Mouse (Mus musculus) lung, adult 2 months (tissue): ENCODE measurements around the gene Lrmda. TPM values are rescaled to one million over a fixed set of nuclear protein-coding genes. Genes with fewer than 3 reads are reported as not detected.

ENCODE experiments used
- DNase-seq: peaks from one replicate; pipeline ENCODE4 v3.0.0; 2022
- H3K4me1 ChIP-seq: fragments of 200-500 bp; 2 replicates; pipeline ENCODE4 v1.6.1; 2011; ENCODE audit warnings: low read length; ENCODE audit not compliant: control insufficient read depth, insufficient read depth
- H3K4me3 ChIP-seq: fragments of 200-500 bp; replicated peaks from 2 replicates; pipeline ENCODE3; 2011; ENCODE audit warnings: low read depth, mild to moderate bottlenecking, control low read depth, low read length; ENCODE audit errors: extremely low read depth
- CTCF ChIP-seq: fragments of 200-500 bp; IDR thresholded peaks from 2 replicates; pipeline ENCODE4 v1.5.1; 2011; ENCODE audit warnings: mild to moderate bottlenecking, low read length, control low read depth; ENCODE audit not compliant: insufficient read depth
- POLR2A ChIP-seq: fragments of 200-500 bp; IDR thresholded peaks from 2 replicates; pipeline ENCODE4 v1.6.1; 2011; ENCODE audit warnings: low read depth, mild to moderate bottlenecking, control low read depth, low read length, borderline replicate concordance; ENCODE audit errors: extremely low read depth
- WGBS: fragments of 180-500 bp; shearing (Covaris S2); methylation state at CpG from one replicate; pipeline ENCODE4 v1.1.7; 2018; 5-methylcytosine and 5-hydroxymethylcytosine counted together
- polyA plus RNA-seq: library from polyadenylated mRNA; depleted of rRNA; stranded (reverse); fragments of >200 nt; gene quantifications from 2 replicates; pipeline ENCODE4 v1.2.3, GENCODE M21; 2012

Lrmda gene
- polyA plus RNA-seq, 1 experiment = 1.8 TPM

DNA sequence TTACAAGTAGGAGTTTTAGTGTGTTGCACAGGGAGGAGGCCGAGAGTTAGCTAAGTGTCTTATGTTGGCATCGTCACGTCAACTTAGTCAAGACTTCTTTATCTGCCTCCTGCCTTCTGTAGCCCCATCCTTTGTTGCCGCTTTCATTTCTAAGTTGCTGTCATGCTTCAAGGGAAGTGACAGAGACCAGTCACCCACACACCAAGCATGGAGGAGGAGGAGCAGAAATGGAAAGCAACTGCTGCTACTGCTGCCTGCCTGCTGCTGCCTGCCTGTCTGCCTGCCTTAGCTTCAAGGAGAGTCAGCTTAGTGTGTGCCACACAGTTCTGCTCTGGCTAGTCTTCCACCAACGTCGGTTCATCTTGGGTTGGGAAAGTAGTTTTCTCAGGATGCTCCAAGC is 319.7 kb downstream of the Lrmda start:
- TF ChIP-seq CTCF = no peak
- TF ChIP-seq POLR2A = no peak
- no peaks in the 10 kb centered on the region for H3K4me1 ChIP-seq
- DNase-seq = no peak
- WGBS = 74% methylated on average over 6 of the region's 6 CpGs
- no peak overlapping the region for H3K4me3 ChIP-seq

DNA sequence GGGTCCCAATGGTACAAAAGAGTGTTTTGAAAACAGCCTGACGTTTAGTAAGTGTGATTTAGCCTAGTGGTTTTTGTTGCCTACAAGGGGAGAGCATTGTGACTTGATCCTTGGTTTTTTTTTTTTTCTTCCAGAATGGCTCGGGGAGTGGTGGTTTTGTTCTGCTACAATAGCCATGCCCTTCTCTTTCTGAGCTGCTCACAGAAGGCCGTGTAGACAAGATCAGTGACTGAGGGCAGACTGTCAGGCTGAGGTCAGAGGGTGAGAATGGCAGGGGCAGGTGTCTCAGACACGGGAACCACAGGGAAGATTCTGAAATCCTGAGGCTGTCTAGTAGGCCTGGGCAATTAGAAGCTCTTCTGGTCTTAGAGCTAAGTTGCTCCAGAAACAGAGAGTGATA is 323.8 kb downstream of the Lrmda start:
- TF ChIP-seq CTCF (no peak), POLR2A (no peak)
- H3K4me1 ChIP-seq = no peaks in the 10 kb centered on the region
- WGBS = 78% methylated on average over 4 of the region's 4 CpGs
- no peak overlapping the region for H3K4me3 ChIP-seq
- DNase-seq = no peak

DNA sequence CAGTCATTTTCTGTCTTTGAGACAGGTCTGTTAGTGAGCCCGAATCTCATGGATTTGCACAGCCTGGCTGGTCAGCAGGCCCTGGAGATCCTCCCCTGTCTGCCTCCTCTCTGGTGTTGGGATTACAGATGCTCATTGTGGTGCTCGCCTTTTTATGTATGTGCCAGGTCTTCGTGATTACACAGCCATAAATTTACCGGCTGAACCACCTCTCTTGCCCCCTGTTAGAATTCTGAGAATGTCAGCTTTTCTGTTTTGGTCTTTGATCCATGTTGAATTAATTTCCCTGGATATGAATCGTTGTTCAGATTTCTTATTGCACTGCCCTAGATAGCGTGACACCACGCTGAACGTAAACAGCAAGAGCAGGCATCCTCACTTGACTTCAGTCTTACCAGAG is 325.7 kb downstream of the Lrmda start:
- 90% methylated on average over 8 of the region's 8 CpGs for WGBS
- no peak for DNase-seq
- Histone ChIP-seq H3K4me1 (no peaks in the 10 kb centered on the region), H3K4me3 (no peak overlapping the region)
- TF ChIP-seq CTCF (no peak), POLR2A (no peak)

DNA sequence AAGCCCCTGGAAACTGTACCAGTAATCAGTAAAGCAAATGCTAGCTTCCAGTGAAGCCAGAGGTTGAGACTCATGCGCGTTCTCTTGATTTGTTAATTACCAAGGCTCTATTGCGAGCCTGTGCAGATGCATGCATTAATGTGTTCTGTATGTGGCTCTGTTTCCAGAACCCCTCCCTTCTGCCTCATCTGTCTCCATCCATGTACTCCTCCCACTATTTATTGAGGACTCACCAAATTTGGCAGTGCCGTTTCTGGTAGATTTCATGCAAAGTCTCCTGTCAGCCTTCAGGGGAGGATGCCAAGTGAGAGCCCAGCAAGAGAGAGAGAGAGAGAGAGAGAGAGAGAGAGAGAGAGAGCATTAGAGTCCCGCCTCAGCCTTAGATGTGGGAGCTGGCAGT is 334.1 kb downstream of the Lrmda start:
- no peak for DNase-seq
- Histone ChIP-seq H3K4me1 (no peaks in the 10 kb centered on the region), H3K4me3 (no peak overlapping the region)
- WGBS = 90% methylated on average over 5 of the region's 5 CpGs
- TF ChIP-seq CTCF (no peak), POLR2A (no peak)

DNA sequence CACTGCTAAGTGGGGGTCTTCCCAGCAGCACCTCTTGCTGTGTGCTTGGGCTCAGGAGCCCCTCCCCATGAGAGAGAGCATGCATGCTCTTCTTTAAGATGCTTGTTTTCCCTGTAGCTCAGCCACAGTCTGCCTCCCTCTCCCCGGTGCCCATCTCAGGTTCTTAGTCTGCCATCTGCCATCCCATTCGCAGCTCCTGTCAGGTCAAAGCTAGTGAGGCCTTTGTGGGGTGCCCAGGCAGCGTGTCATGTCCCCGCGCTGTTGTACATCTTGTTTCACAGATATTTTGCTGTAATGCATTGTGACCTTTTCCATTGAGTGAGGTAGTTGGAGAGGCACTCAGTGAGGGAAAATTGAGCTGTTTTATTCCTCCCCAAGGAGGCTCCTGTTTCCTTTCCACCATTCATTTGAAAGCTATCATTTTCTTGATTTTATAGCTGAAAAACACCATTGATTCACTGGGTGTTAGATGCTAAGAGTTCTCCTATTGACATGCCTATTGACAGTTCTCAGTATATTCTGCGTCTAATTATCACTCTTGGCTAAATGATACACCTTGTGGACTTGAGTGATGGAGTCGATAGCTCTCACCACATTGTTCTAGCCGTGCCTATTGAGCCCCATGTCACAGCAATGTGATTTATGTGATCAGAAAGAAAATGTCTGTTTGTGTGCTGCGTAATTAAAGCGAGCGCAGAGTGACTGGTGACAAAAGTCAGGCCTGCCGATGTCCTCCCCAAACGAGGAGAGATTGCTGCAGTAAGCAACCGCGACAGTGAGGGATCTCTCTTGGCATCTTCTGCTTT is 335.5 kb downstream of the Lrmda start:
- Histone ChIP-seq H3K4me3 (no peak overlapping the region), H3K4me1 (no peaks in the 10 kb centered on the region)
- 82% methylated on average over 15 of the region's 15 CpGs for WGBS
- no peak for DNase-seq
- TF ChIP-seq CTCF (no peak), POLR2A (no peak)

DNA sequence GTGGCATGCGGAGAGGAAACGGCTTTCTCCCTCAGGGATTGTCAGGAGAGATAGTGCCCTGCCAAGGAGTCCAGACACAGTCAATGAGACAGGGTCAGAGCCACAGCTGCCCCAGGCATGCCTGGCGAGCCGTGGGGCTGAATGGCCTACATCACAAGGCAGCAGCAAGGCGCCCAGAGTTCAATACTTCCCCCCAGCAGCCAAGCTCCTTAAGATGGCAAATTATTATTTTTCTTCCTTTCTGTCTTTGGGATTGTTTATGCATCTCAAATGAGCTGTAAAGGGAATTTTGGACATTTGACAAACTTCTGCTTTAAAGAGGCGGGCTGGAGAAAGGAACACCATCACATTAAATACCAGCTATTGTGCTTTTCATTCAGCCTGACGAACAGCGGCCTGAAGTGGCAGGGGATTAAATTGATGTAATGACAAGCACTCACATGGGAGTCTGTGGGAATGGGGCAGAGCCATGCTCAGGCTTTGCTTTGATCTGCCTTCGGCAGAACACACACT is 338.5 kb downstream of the Lrmda start:
- TF ChIP-seq POLR2A (no peak), CTCF (no peak)
- DNase-seq = no peak
- Histone ChIP-seq H3K4me1 (no peaks in the 10 kb centered on the region), H3K4me3 (no peak overlapping the region)
- WGBS = 75% methylated on average over 9 of the region's 9 CpGs

DNA sequence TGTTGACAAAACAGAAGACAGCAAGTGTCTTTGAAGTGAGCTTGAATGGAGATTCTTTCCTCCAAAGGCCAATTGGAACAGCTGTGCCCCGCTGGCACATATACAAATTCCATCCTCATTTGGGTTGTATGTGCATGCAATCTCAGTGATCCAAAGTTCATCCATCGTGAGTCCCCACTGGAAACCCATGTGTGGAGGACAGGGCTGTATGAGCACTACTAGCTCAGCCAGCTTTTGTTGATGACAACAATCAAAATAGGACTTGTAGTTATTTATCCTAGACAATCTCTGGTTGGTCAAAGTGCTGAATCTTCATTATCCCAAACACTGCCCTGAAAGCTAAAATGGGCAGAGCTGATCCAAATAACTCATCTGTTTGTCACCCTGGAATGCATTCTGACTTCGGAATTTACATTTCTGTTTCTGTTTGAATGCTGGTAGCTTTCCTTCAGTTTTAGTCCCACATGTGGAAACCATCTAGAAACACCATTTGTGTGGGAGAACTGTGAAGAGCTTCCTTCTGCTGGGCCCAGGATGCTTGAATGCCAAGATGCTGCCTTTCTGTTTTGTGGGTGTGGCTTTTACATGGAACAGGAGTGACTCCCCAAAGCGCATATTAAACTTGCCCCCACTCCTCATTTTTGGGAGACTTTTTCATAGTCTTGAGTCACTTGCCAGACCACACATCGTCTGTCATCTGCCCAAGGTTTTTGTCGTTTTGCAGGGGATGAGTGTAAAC is 344.7 kb downstream of the Lrmda start:
- DNase-seq = no peak
- no peak for TF ChIP-seq CTCF
- TF ChIP-seq POLR2A = no peak
- WGBS = 66% methylated on average over 6 of the region's 6 CpGs
- H3K4me3 ChIP-seq = no peak overlapping the region
- H3K4me1 ChIP-seq = no peaks in the 10 kb centered on the region

DNA sequence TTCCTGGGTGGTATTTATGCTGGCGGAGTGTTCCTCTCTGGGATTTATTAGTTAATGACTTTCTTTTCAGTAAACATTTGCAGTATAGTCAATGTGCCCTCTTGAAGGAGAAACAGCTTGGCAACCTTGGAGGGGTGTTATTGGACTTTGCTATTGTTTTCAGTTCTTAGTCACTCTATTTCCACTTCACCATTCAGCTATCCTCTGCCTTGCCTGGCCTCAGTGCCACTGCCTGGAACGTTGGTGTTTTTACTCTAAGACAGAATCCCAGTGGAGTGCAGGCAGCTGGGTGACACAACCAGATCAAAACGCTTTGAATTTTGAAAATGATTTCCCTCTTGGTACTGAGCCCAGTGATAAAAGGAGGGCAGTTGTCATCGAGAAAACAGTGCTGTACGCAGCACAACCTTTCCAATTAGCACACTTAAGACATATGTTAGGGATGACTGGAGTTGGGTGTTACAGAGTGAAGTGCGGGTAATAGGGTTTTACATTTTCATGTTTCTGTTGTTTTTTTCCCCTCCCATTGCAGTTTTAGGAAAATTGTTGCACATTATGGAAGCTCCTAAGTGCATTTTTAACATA is 345.4 kb downstream of the Lrmda start:
- H3K4me1 ChIP-seq = no peaks in the 10 kb centered on the region
- no peak for TF ChIP-seq POLR2A
- no peak for TF ChIP-seq CTCF
- H3K4me3 ChIP-seq = no peak overlapping the region
- 63% methylated on average over 6 of the region's 6 CpGs for WGBS
- DNase-seq = no peak

DNA sequence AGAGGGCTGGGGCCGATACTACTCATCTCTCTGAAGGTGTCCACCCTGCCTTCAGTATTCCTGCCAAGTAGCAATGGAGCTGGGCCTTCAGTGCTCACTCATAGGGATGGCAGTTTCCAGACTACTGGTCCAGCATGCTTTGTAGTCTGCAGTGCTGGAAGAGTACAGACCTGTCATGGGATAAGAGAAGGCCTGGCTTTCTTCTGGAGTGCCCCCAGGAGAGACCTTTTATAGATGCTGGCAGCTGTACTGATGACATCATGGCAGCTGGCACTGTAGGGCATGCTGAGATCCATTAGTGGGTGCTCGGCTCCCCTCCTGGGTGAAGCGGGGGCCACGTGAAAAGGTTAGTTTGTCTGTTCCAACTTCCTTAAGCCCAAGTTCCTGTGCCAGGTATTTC is 348.1 kb downstream of the Lrmda start:
- no peak for DNase-seq
- TF ChIP-seq CTCF (no peak), POLR2A (no peak)
- Histone ChIP-seq H3K4me1 (no peaks in the 10 kb centered on the region), H3K4me3 (no peak overlapping the region)
- 84% methylated on average over 4 of the region's 4 CpGs for WGBS
